Mouse (Mus musculus) cerebellum, adult 11-12 months (tissue): Measurements from ENCODE around the gene Mtcl1.

Source experiments
- DNase-seq: peaks from one replicate; pipeline ENCODE4 v3.0.0; 2022

The Mtcl1 gene

DNA sequence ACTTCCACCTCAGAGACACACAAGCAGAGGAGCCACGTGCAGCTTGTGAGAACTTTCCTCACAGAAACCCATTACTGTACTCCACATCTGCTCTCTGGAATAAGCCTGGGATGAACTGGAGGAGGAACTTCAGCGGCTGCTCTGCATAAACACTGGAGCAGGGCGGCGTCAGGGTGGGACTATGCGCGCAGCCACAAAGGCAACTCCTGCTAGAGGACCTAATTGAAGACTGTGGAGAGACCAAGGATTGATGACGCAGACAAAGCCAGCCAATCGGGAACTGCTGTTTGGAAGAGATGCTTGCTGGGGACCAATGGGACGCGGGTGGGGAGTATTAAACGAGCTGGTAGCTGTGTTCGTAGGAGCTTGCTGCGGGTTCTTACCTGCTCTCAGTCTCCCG is 127.6 kb downstream of the Mtcl1 start:
- DNase-seq = no peak

- peak; percentile 68 for DNase-seq
Measured at GRCm38 (mm10) chr17:66320716-66321372, 128.7 kb downstream of the Mtcl1 start.

- DNase-seq = no peak
Measured at GRCm38 (mm10) chr17:66318031-66318430, 131.5 kb downstream of the Mtcl1 start.

DNA sequence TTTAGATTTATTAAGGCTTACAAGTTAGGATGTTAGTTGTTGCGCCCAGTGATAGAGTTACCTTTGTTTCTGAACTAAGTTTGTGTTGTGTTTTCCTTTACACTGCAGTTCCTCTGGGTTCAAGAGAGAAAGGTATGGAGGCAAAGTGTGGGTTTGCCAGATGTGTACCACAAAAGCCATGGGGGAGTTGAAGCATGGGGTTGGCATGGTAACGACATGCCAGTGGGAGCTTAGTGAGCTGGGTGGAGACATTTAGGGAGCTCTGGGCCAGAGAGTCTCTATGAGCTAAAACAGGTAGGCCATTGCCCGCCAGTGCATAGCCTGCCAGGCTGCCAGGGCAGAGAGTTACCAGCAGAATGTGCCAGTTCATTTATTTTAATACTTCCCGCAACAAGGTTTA is 132.0 kb downstream of the Mtcl1 start:
- no peak for DNase-seq

DNA sequence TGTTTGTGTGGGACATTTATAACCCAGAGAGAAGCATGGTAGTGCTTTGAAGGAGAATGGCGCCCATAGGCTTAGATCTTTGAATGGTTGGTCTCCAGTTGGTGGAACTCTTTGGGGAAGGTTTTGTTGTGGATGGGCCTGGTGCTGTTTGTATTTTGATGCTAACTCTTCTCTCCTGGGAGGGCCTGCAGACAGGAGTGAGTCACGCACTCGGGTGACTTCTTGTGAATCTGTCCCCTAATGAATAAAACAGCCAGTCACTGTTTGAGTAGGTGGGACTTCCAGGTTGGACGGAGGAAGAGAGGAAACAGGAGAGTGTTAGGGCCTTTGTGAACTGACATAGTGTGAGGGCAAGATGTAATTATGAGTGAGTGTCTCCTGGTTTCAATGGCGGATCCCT is 132.4 kb downstream of the Mtcl1 start:
- DNase-seq = no peak

DNA sequence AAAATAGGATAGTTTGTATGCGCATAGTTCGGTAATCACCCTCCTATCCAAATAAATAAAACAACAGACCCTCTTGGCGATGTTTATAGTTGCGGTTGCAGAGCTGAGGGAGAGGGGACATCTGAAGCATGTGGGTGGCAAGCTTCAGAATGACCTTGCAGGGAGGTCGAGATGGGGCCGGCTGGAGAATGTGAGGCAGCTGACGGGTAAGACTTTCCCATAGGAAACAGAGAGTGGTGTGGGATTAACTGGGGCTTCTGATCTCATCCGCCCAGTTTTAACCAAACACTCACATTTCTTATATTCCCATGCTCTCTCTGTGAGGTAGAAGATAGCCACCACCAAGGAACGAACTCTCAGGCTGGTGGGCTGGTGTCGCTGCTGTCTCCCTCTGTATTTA is 134.1 kb downstream of the Mtcl1 start:
- no peak for DNase-seq

- no peak for DNase-seq
Measured at GRCm38 (mm10) chr17:66314566-66315285, 134.8 kb downstream of the Mtcl1 start.

GRCm38 (mm10) chr17:66301906-66302305 is 147.6 kb downstream of the Mtcl1 start:
- no peak for DNase-seq

DNA sequence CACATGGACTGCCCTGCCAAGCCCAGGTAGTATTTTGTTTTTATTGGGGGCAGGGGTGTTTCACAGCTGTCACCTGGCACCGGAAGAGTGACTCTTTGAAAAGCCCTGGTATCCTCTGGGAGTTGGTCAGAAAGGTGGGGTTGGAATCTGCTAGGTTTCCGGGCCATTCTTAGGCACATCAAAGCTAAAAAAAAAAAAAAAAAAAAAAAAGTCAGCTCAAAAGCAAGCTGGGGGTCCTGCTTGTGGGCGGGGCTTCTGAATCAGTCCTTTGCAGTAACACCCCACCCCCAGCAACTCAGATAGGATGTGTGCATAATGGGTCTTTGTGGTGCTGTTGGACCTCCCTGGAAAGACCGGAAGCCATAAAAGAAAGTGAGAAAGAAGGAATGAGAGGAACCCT is 148.3 kb downstream of the Mtcl1 start:
- no peak for DNase-seq

GRCm38 (mm10) chr17:66297721-66298120 is 151.8 kb downstream of the Mtcl1 start:
- DNase-seq = no peak

DNA sequence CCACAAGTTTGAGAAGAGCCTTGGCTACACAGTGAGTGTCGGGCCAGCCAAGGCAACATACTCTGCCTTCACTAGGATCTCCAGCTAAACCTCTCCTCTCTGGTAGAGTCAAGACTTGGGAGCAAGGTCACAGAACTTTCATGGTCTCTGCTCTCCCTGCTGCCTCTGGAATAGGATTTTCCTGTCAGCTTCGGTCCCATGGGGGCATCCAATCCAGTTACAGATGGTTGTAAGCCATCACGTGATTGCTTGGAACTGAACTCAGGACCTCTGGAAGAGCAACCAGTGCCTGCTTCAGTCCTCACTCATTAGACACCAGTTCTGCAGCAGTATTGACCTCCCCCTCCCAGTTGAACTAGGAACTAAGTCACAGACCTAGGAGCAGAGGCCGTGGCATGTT is 156.0 kb downstream of the Mtcl1 start:
- DNase-seq = no peak

DNA sequence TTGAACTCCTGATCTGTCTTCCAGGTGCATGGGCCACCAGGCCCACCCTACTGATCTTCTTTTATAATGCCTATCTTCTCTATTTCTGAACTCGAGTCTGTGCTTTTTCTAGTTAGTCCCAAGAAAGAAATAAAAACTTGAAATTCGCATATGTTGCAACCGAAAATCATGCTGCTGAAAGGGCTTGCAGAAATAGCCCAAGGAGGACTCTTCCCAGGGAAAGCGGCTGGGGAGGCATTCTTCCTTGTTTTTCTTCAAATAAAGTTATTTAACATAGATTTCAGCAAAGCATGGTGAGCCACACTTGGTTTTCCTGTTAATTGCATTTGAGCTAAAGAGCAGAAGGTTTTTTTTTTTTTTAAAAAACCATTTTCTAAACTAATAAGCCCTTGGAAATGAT is 159.7 kb downstream of the Mtcl1 start:
- DNase-seq = no peak
